Mouse (Mus musculus) spleen, adult 2 months (tissue): ENCODE measurements at regions not wholly inside any gene's neighbourhood (a gene's known extent, or its start where the extent isn't known, plus 50 kb on each side); places are given as distances from the start of the nearest gene placed in this dataset.

Experiments
- DNase-seq, 2 experiments: peaks; one replicate each; pipeline versions ENCODE4 v3.0.0 to v3.0.0-alpha.2; 2012 to 2021; ENCODE audit warnings: low spot score in 2 of 2, low read depth in 1 of 2
- H3K27ac ChIP-seq: fragments of 200-500 bp; 2 replicates; pipeline ENCODE4 v1.5.1; 2012; ENCODE audit warnings: low read length, inconsistent platforms; ENCODE audit not compliant: insufficient read depth
- H3K27me3 ChIP-seq: fragments of 200-500 bp; 2 replicates; pipeline ENCODE4 v1.6.1; 2012; ENCODE audit warnings: mild to moderate bottlenecking, moderate library complexity, low read length, inconsistent platforms; ENCODE audit not compliant: control insufficient read depth, insufficient read depth
- H3K36me3 ChIP-seq: fragments of 200-500 bp; 2 replicates; pipeline ENCODE4 v1.6.1; 2012; ENCODE audit warnings: mild to moderate bottlenecking, low read length, inconsistent platforms; ENCODE audit not compliant: control insufficient read depth, insufficient read depth
- H3K4me1 ChIP-seq: fragments of 200-500 bp; 2 replicates; pipeline ENCODE4 v1.6.1; 2011; ENCODE audit warnings: inconsistent platforms; ENCODE audit not compliant: control insufficient read depth, insufficient read depth, insufficient read length
- H3K4me3 ChIP-seq: fragments of 200-500 bp; 2 replicates; pipeline ENCODE4 v1.5.1; 2011; ENCODE audit warnings: mild to moderate bottlenecking, inconsistent platforms; ENCODE audit not compliant: insufficient read depth, insufficient read length; ENCODE audit errors: extremely low read depth
- CTCF ChIP-seq: fragments of 200-500 bp; IDR thresholded peaks from 2 replicates; pipeline ENCODE4 v1.5.1; 2011; ENCODE audit warnings: mild to moderate bottlenecking, inconsistent platforms; ENCODE audit not compliant: insufficient read depth, insufficient read length, insufficient replicate concordance; ENCODE audit errors: extremely low read depth
- POLR2A ChIP-seq: fragments of 200-500 bp; IDR thresholded peaks from 2 replicates; pipeline ENCODE4 v1.6.1; 2011; ENCODE audit warnings: low read depth, low read length, inconsistent platforms
- WGBS: fragments of 180-500 bp; shearing (Covaris S2); methylation state at CpG from one replicate; pipeline ENCODE4 v1.1.7; 2018; 5-methylcytosine and 5-hydroxymethylcytosine counted together

- Histone ChIP-seq H3K27ac (no peak overlapping the region), H3K4me3 (no peak overlapping the region), H3K4me1 (no peaks in the 10 kb centered on the region), H3K36me3 (no peaks in the 10 kb centered on the region), H3K27me3 (no peaks in the 10 kb centered on the region)
- TF ChIP-seq POLR2A (no peak), CTCF (no peak)
- 9% methylated on average over 3 of the region's 3 CpGs for WGBS
- no peak for DNase-seq
These were observed 90.4 kb upstream of the Chrm3 start for GRCm38 (mm10) chr13:10451057-10451456.

- Histone ChIP-seq H3K27me3 (no peaks in the 10 kb centered on the region), H3K27ac (no peak overlapping the region), H3K4me3 (no peak overlapping the region), H3K4me1 (no peaks in the 10 kb centered on the region), H3K36me3 (no peaks in the 10 kb centered on the region)
- no peak for DNase-seq
- TF ChIP-seq POLR2A = no peak
- TF ChIP-seq CTCF = no peak
- WGBS = 86% methylated on average over 6 of the region's 6 CpGs
These were observed 88.9 kb upstream of the Chrm3 start for GRCm38 (mm10) chr13:10449502-10449901.

GRCm38 (mm10) chr13:10447806-10448205, 87.2 kb upstream of the Chrm3 start:
- no peaks in the 10 kb centered on the region for H3K27me3 ChIP-seq
- H3K4me1 ChIP-seq = no peaks in the 10 kb centered on the region
- no peaks in the 10 kb centered on the region for H3K36me3 ChIP-seq
- no peak overlapping the region for H3K27ac ChIP-seq
- no peak for TF ChIP-seq POLR2A
- TF ChIP-seq CTCF = no peak
- no peak for DNase-seq
- no peak overlapping the region for H3K4me3 ChIP-seq
- whole genome bisulfite sequencing = 74% methylated on average over 1 of the region's 1 CpGs

- no peaks in the 10 kb centered on the region for H3K27me3 ChIP-seq
- 80% methylated on average over 3 of the region's 3 CpGs for WGBS
- H3K36me3 ChIP-seq = no peaks in the 10 kb centered on the region
- no peak for DNase-seq
- no peak overlapping the region for H3K4me3 ChIP-seq
- TF ChIP-seq CTCF = no peak
- TF ChIP-seq POLR2A = no peak
- H3K27ac ChIP-seq = no peak overlapping the region
- H3K4me1 ChIP-seq = no peaks in the 10 kb centered on the region
These were observed 85.0 kb upstream of the Chrm3 start for GRCm38 (mm10) chr13:10445679-10446078.
